8 mouse cellular contexts compared by ENCODE assay signal in the genomic region with DNA sequence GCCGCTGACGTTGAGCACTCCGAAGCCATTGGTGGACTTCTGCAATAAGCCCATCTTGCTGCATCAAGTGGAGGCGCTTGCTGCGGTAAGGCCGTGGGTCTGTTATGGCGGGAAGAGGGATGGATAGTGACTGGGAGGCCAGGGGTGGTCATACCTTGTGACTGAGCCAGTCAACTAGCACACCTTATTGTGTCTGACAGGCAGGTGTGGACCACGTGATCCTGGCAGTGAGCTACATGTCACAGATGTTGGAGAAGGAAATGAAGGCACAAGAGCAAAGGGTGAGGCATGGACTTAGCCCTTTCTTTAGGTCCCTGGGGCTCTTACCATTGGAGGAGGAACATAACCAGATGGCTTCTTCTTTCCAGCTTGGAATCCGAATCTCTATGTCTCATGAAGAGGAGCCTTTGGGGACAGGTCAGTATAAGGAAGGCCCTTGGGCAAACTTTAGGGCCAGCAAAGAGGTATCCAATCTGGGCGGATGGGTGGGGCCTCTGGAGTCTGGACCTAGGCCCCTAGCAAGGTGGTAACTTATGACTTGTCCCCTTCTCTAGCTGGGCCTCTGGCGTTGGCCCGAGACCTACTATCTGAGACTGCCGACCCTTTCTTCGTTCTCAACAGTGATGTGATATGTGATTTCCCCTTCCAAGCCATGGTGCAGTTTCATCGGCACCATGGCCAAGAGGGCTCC. TPM values are rescaled to one million over a fixed set of nuclear protein-coding genes. Genes with fewer than 3 reads are reported as not detected.
DNase-seq lines count a peak whose midpoint lies in the region; ATAC-seq lines count a peak whose summit lies in the region.

No protein-coding gene starts in this region.

- H3K9me3 ChIP-seq in heart, embryonic 10.5 days: no peaks in the 10 kb centered on the region
- no peaks in the 10 kb centered on the region for H3K9me3 ChIP-seq in embryonic facial prominence, embryonic 13.5 days
- no peaks in the 10 kb centered on the region for H3K9me3 ChIP-seq in limb, embryonic 12.5 days
- no peaks in the 10 kb centered on the region for H3K9me3 ChIP-seq in stomach, embryonic 14.5 days (ENCODE audit: control insufficient read depth, low read depth, low read length)

- peak overlapping the region; percentile 92 for H3K4me2 ChIP-seq in embryonic facial prominence, embryonic 13.5 days
- peak overlapping the region; percentile 93 for H3K4me2 ChIP-seq in limb, embryonic 12.5 days
- H3K4me2 ChIP-seq in stomach, embryonic 14.5 days (replicated peaks; ENCODE audit: low read depth, low read length): peak overlapping the region; percentile 94

- H3K9ac ChIP-seq in embryonic facial prominence, embryonic 13.5 days: peak overlapping the region; percentile 84
- peak overlapping the region; percentile 69 for H3K9ac ChIP-seq in limb, embryonic 12.5 days (replicated peaks)
- H3K9ac ChIP-seq in stomach, embryonic 14.5 days (replicated peaks; ENCODE audit: low read depth, low read length): peak overlapping the region; percentile 73

- no peak for ATAC-seq in embryonic facial prominence, embryonic 13.5 days (ENCODE audit: insufficient number of reproducible peaks, insufficient read depth, low FRiP score, low TSS enrichment, low read depth)
- ATAC-seq in limb, embryonic 12.5 days (ENCODE audit: insufficient number of reproducible peaks, insufficient read depth, low FRiP score, low TSS enrichment, low read depth): no peak
- ATAC-seq in stomach, embryonic 14.5 days (ENCODE audit: insufficient number of reproducible peaks, insufficient read depth, low FRiP score, low read depth): no peak

- 41% methylated on average over 15 of the region's 15 CpGs for WGBS in heart, embryonic 10.5 days
- WGBS in embryonic facial prominence, embryonic 13.5 days: 42% methylated on average over 15 of the region's 15 CpGs
- WGBS in limb, embryonic 12.5 days: 41% methylated on average over 15 of the region's 15 CpGs
- 42% methylated on average over 15 of the region's 15 CpGs for WGBS in stomach, embryonic 14.5 days

- H3K27ac ChIP-seq in heart, embryonic 10.5 days: peak overlapping the region; percentile 84
- peak overlapping the region; percentile 72 for H3K27ac ChIP-seq in embryonic facial prominence, embryonic 13.5 days
- peak overlapping the region; percentile 68 for H3K27ac ChIP-seq in limb, embryonic 12.5 days
- peak overlapping the region; percentile 58 for H3K27ac ChIP-seq in stomach, embryonic 14.5 days (ENCODE audit: low read length)

- H3K4me1 ChIP-seq in heart, embryonic 10.5 days: peaks cover 44% of the 10 kb centered on the region
- H3K4me1 ChIP-seq in embryonic facial prominence, embryonic 13.5 days: peaks cover 40% of the 10 kb centered on the region
- H3K4me1 ChIP-seq in limb, embryonic 12.5 days (replicated peaks): peaks cover 26% of the 10 kb centered on the region
- peaks cover 14% of the 10 kb centered on the region for H3K4me1 ChIP-seq in stomach, embryonic 14.5 days (ENCODE audit: control insufficient read depth, insufficient read depth, low read length)

- H3K27me3 ChIP-seq in heart, embryonic 10.5 days (ENCODE audit: insufficient read depth, poor library complexity, severe bottlenecking): no peaks in the 10 kb centered on the region
- no peaks in the 10 kb centered on the region for H3K27me3 ChIP-seq in embryonic facial prominence, embryonic 13.5 days
- no peaks in the 10 kb centered on the region for H3K27me3 ChIP-seq in limb, embryonic 12.5 days
- no peaks in the 10 kb centered on the region for H3K27me3 ChIP-seq in stomach, embryonic 14.5 days (ENCODE audit: control insufficient read depth, insufficient read depth, low read length)

- peak; percentile 84 for DNase-seq in heart, embryonic 10.5 days (ENCODE audit: low spot score)
- no peak for DNase-seq in heart, adult 18-20 months
- DNase-seq in CD4-positive, CD25-positive, alpha-beta regulatory T cell, adult 2 months (ENCODE audit: low read depth, low spot score): peak; percentile 68
- no peak for DNase-seq in ovary, postnatal 10 days (ENCODE audit: low spot score)
- no peak for DNase-seq in frontal cortex, postnatal 14 days (ENCODE audit: low spot score in 2 of 2)

- H3K4me3 ChIP-seq in heart, embryonic 10.5 days: peak overlapping the region; percentile 69
- peak overlapping the region; percentile 67 for H3K4me3 ChIP-seq in embryonic facial prominence, embryonic 13.5 days
- H3K4me3 ChIP-seq in limb, embryonic 12.5 days (replicated peaks): peak overlapping the region; percentile 74
- H3K4me3 ChIP-seq in stomach, embryonic 14.5 days (ENCODE audit: low read depth, low read length): peak overlapping the region; percentile 80

- H3K36me3 ChIP-seq in heart, embryonic 10.5 days: peaks cover 61% of the 10 kb centered on the region
- peaks cover 71% of the 10 kb centered on the region for H3K36me3 ChIP-seq in embryonic facial prominence, embryonic 13.5 days
- peaks cover 68% of the 10 kb centered on the region for H3K36me3 ChIP-seq in limb, embryonic 12.5 days
- H3K36me3 ChIP-seq in stomach, embryonic 14.5 days (ENCODE audit: control insufficient read depth, insufficient read depth, low read length): peaks cover 48% of the 10 kb centered on the region

RNA-seq across cellular contexts. Expression of gene Gmppb, which starts 0.7 kb away (rescaled TPM):
- polyA plus RNA-seq in heart, embryonic 10.5 days (2016; fragmentation: Nextera tagmentation; extraction: Ambion mirVana): 30.4 and 30.7 TPM in 2 replicates
- total RNA-seq in heart, adult 18-20 months (2021): 10 to 100 TPM; 10.5 to 10.6 TPM
- 27.4 and 31.5 TPM in 2 replicates for polyA plus RNA-seq in embryonic facial prominence, embryonic 13.5 days (2015; fragmentation: Nextera tagmentation; extraction: Ambion mirVana)
- polyA plus RNA-seq in limb, embryonic 12.5 days (2016; fragmentation: Nextera tagmentation; extraction: Ambion mirVana): 22.5 and 25.5 TPM in 2 replicates
- 21.4 and 26.6 TPM in 2 replicates for polyA plus RNA-seq in stomach, embryonic 14.5 days (2014; fragmentation: Nextera tagmentation; extraction: Ambion mirVana)

RNA-seq across cellular contexts. Expression of gene Amigo3, which starts 3.3 kb away (rescaled TPM):
- 2.5 and 3.2 TPM in 2 replicates for polyA plus RNA-seq in heart, embryonic 10.5 days (2016; fragmentation: Nextera tagmentation; extraction: Ambion mirVana)
- total RNA-seq in heart, adult 18-20 months (2021): 1 to 10 TPM; 1.4 to 1.8 TPM
- 3.4 and 3.7 TPM in 2 replicates for polyA plus RNA-seq in embryonic facial prominence, embryonic 13.5 days (2015; fragmentation: Nextera tagmentation; extraction: Ambion mirVana)
- 3.1 and 3.7 TPM in 2 replicates for polyA plus RNA-seq in limb, embryonic 12.5 days (2016; fragmentation: Nextera tagmentation; extraction: Ambion mirVana)
- 3.1 TPM in 2 replicates for polyA plus RNA-seq in stomach, embryonic 14.5 days (2014; fragmentation: Nextera tagmentation; extraction: Ambion mirVana)

RNA-seq across cellular contexts. Expression of gene Mst1, which starts 30.5 kb away (rescaled TPM):
- polyA plus RNA-seq in heart, embryonic 10.5 days (2016; fragmentation: Nextera tagmentation; extraction: Ambion mirVana): 1.6 TPM in 2 replicates
- under 1 TPM in 1 of 2 experiments, not detected in 1; 0.36 TPM for total RNA-seq in heart, adult 18-20 months (2021)
- 0.38 and 1.0 TPM in 2 replicates for polyA plus RNA-seq in embryonic facial prominence, embryonic 13.5 days (2015; fragmentation: Nextera tagmentation; extraction: Ambion mirVana)
- 0.18 and 0.51 TPM in 2 replicates for polyA plus RNA-seq in limb, embryonic 12.5 days (2016; fragmentation: Nextera tagmentation; extraction: Ambion mirVana)
- 3.7 and 4.4 TPM in 2 replicates for polyA plus RNA-seq in stomach, embryonic 14.5 days (2014; fragmentation: Nextera tagmentation; extraction: Ambion mirVana)

RNA-seq across cellular contexts. Expression of gene Rnf123, which starts 33.4 kb away (rescaled TPM):
- polyA plus RNA-seq in heart, embryonic 10.5 days (2016; fragmentation: Nextera tagmentation; extraction: Ambion mirVana): 31.8 and 33.1 TPM in 2 replicates
- total RNA-seq in heart, adult 18-20 months (2021): 10 to 100 TPM; 83.4 to 86.8 TPM
- 31.2 and 36.2 TPM in 2 replicates for polyA plus RNA-seq in embryonic facial prominence, embryonic 13.5 days (2015; fragmentation: Nextera tagmentation; extraction: Ambion mirVana)
- polyA plus RNA-seq in limb, embryonic 12.5 days (2016; fragmentation: Nextera tagmentation; extraction: Ambion mirVana): 30.5 and 38.0 TPM in 2 replicates
- 31.1 and 33.5 TPM in 2 replicates for polyA plus RNA-seq in stomach, embryonic 14.5 days (2014; fragmentation: Nextera tagmentation; extraction: Ambion mirVana)

RNA-seq across cellular contexts. Expression of gene Apeh, which starts 44.7 kb away (rescaled TPM):
- polyA plus RNA-seq in heart, embryonic 10.5 days (2016; fragmentation: Nextera tagmentation; extraction: Ambion mirVana): 80.7 and 84.4 TPM in 2 replicates
- 10 to 100 TPM; 37.4 to 48.3 TPM for total RNA-seq in heart, adult 18-20 months (2021)
- 40.8 and 45.6 TPM in 2 replicates for polyA plus RNA-seq in embryonic facial prominence, embryonic 13.5 days (2015; fragmentation: Nextera tagmentation; extraction: Ambion mirVana)
- polyA plus RNA-seq in limb, embryonic 12.5 days (2016; fragmentation: Nextera tagmentation; extraction: Ambion mirVana): 56.9 and 57.9 TPM in 2 replicates
- 52.2 and 58.0 TPM in 2 replicates for polyA plus RNA-seq in stomach, embryonic 14.5 days (2014; fragmentation: Nextera tagmentation; extraction: Ambion mirVana)

Comparison
In these comparisons a context has a peak if more than half of its experiments do, and no peak if none do; other contexts are left out.
1. DNase-seq: peak in heart, embryonic 10.5 days (single experiment) and CD4-positive, CD25-positive, alpha-beta regulatory T cell, adult 2 months (single experiment); none in heart, adult 18-20 months (0 of 2), ovary, postnatal 10 days (single experiment) and frontal cortex, postnatal 14 days (0 of 2).
2. Peak in every context shown above with its lines, with median percentiles within 50 percentile points of each other: H3K27ac ChIP-seq, H3K4me3 ChIP-seq, H3K4me2 ChIP-seq and H3K9ac ChIP-seq.